Mouse (Mus musculus): Measurements from ENCODE around the gene Cd300ld2. TPM values are rescaled to one million over a fixed set of nuclear protein-coding genes. Genes with fewer than 3 reads are reported as not detected.

Cd300ld2 gene
- polyA plus RNA-seq, 1 experiment from 2014 or later = not detected

DNA sequence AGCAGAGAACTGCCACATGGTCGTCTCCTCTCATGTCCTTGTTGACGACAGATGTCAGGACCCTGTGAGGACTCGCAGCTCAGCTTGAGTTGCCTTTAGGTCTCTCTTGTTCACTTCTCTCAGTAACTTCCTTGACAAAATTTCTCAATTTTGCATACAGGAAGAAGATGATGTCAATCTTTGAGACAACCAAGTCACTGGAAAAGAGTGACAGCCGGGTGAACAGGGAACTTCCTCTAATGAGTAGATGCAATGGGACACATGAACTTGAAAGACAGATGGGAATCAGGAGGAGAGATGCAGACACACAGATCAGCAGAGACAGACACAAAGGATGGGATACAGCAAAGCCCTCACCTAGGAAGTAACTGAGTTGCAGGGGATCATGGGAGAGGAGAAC, 26.2 kb downstream of the Cd300ld2 start, which contains the start of gene Cd300ld:
Cd300ld (minus strand) TSS at position 130 of the 400 bp plus-strand sequence.
- Histone ChIP-seq H3K4me1 (replicated peaks) (no peaks in the 10 kb centered on the region), H3K9me3 (no peaks in the 10 kb centered on the region), H3K9ac (no peak within 1 kb of the TSS), H3K27me3 (replicated peaks) (no peaks in the 10 kb centered on the region), H3K27ac (no peak within 1 kb of the TSS), H3K36me3 (no peaks in the 10 kb centered on the region), H3K4me3 (replicated peaks) (no peak within 1 kb of the TSS), H3K4me2 (replicated peaks) (no peak within 1 kb of the TSS)
- ATAC-seq = no peak
- whole genome bisulfite sequencing = 67% methylated on average over 4 of the region's 4 CpGs

DNA sequence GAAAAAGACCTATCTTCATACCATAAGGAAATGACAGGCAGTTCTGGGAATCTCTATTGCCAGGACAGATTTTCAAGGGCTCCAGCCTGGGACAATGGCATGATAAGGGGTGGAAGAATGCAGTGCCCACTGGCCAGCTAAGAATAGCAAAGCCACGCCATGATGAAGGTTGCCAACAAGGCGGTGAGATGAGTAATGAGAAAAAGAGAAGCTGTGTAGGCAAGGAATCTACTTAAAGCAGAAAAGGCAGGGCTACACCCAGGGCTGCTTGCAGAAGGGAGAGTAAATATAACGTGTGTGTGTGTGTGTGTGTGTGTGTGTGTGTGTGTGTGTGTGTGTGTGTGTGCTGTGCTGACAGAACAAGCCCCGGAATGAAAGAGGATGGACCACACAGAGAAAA, 34.1 kb downstream of the Cd300ld2 start:
- Histone ChIP-seq H3K36me3 (no peaks in the 10 kb centered on the region), H3K27me3 (replicated peaks) (no peaks in the 10 kb centered on the region), H3K4me3 (replicated peaks) (no peak overlapping the region), H3K4me1 (replicated peaks) (no peaks in the 10 kb centered on the region), H3K9ac (no peak overlapping the region), H3K27ac (no peak overlapping the region), H3K9me3 (no peaks in the 10 kb centered on the region), H3K4me2 (replicated peaks) (no peak overlapping the region)
- no peak for ATAC-seq
- 68% methylated on average over 4 of the region's 4 CpGs for WGBS

DNA sequence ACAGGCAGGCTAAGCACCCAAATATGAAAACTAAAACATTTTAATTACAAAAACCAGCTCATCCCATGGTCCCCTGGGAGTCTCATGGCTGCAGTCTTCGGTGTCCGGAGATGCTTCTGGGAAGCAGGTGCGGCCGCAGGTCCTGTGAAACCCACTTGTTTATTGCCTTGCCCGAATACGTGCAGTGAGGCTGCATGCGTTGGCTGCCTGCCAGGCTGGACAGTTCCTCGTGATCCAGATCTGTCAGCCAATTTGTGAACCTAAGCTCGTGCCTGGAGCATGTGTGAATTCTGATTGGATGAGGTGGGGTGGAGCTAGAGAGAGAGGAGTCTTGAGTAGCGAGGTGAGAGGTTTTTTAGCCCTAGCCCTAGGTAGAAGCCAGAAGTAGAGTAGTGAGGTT, 43.3 kb downstream of the Cd300ld2 start:
- no peak overlapping the region for H3K9ac ChIP-seq
- no peaks in the 10 kb centered on the region for H3K9me3 ChIP-seq
- no peak overlapping the region for H3K4me3 ChIP-seq (replicated peaks)
- H3K27me3 ChIP-seq (replicated peaks) = no peaks in the 10 kb centered on the region
- no peaks in the 10 kb centered on the region for H3K4me1 ChIP-seq (replicated peaks)
- WGBS = 79% methylated on average over 10 of the region's 10 CpGs
- no peaks in the 10 kb centered on the region for H3K36me3 ChIP-seq
- H3K4me2 ChIP-seq (replicated peaks) = no peak overlapping the region
- H3K27ac ChIP-seq = no peak overlapping the region
- ATAC-seq = no peak

DNA sequence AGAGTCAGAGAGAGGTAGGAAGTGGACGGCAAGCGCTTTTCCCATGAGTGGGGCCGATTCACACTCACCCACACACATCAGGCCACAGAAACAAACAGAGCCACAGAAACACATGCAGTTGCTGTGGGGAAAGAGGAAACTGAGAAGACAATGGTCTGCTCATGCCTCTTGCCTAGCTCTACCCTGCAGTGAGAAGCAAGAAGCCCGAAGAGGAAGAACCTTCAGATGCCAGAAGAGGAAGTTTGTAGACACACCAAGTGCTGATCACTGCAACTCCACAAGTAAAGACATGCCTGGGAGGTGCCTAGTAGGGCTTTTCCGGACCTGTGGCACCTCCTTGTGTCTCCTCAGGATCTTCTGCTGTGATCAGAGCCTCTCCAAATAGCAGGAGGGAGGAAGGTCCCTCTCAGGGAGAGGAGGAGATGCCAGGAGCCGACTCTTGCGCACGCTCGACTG, 47.2 kb downstream of the Cd300ld2 start, which contains the start of gene Cd300c:
Cd300c (minus strand) TSS at position 406 of the 456 bp plus-strand sequence.
- Histone ChIP-seq H3K4me2 (replicated peaks) (no peak within 1 kb of the TSS), H3K4me1 (replicated peaks) (no peaks in the 10 kb centered on the region), H3K4me3 (replicated peaks) (no peak within 1 kb of the TSS), H3K36me3 (no peaks in the 10 kb centered on the region), H3K9ac (no peak within 1 kb of the TSS), H3K27ac (no peak within 1 kb of the TSS), H3K9me3 (no peaks in the 10 kb centered on the region), H3K27me3 (replicated peaks) (no peaks in the 10 kb centered on the region)
- 83% methylated on average over 9 of the region's 9 CpGs for WGBS
- ATAC-seq = no peak

DNA sequence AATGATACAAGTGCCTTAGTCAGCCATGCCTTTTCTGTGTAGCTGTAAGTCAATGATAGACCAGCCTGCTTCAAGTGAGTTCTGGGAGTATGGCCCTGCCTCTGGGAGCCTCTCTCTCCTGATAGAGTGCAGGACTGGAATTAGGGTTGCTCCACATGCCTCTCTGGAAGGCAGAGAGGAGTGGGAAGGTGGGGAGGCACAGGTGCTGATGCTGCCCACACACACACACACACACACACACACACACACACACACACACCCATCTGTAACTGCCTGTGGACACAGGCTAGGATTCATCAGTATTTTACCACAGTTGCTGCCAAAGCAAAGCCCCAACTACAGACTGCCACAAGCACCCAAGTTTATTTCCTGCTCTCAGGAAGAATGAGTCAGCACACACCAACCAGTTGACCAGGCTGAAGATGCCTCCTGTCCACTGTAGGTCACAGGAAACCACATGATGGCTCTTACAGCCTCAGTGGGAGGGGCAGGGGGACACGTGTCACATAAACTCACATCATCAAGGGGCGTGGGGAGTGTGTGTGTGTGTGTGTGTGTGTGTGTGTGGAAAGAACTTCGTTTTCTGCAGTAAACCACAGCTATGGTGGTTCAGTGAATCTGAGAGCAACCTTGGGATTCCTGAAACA, 50.7 kb downstream of the Cd300ld2 start:
- H3K27me3 ChIP-seq (replicated peaks) = no peaks in the 10 kb centered on the region
- H3K9me3 ChIP-seq = no peaks in the 10 kb centered on the region
- H3K27ac ChIP-seq = no peak overlapping the region
- 50% methylated on average over 3 of the region's 3 CpGs for WGBS
- H3K4me3 ChIP-seq (replicated peaks) = no peak overlapping the region
- H3K4me2 ChIP-seq (replicated peaks) = no peak overlapping the region
- no peak for ATAC-seq
- H3K36me3 ChIP-seq = no peaks in the 10 kb centered on the region
- no peak overlapping the region for H3K9ac ChIP-seq
- H3K4me1 ChIP-seq (replicated peaks) = no peaks in the 10 kb centered on the region

DNA sequence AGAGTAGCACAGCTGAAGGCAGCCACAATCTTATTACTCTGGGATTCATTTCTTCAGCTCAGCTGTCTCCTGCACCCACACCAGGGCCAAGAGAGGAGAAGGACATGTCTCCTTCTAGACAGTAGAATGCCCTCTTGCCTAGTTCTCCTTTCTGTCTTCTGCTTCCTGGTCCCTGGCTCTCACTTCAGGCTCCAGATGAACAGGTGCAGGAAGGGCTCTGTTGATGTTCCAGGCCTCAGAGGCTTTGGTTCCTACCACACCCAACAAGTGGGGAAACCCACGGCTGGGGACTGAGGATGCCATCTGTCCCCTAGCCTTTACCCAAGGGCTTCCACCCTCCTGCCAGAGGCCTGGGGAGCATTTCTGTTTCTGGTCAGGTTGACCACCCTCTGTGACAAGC, 55.6 kb downstream of the Cd300ld2 start:
- Histone ChIP-seq H3K27me3 (replicated peaks) (no peaks in the 10 kb centered on the region), H3K36me3 (no peaks in the 10 kb centered on the region), H3K9me3 (no peaks in the 10 kb centered on the region), H3K4me2 (replicated peaks) (no peak overlapping the region), H3K4me3 (replicated peaks) (no peak overlapping the region), H3K9ac (no peak overlapping the region), H3K4me1 (replicated peaks) (no peaks in the 10 kb centered on the region), H3K27ac (no peak overlapping the region)
- no peak for ATAC-seq
- WGBS = 65% methylated on average over 1 of the region's 1 CpGs

Other genes with a start within 250 kb of the Cd300ld2 start
- 1.4 and 1.5 TPM in 2 replicates for gene Btbd17, start 220.2 kb downstream of the Cd300ld2 start, polyA plus RNA-seq (2015; fragmentation: Nextera tagmentation; extraction: Ambion mirVana)
- gene Gpr142, start 217.3 kb downstream of the Cd300ld2 start, polyA plus RNA-seq (2015; fragmentation: Nextera tagmentation; extraction: Ambion mirVana) = 0.21 and 0.51 TPM in 2 replicates
- gene Gprc5c, start 165.0 kb downstream of the Cd300ld2 start, polyA plus RNA-seq (2015; fragmentation: Nextera tagmentation; extraction: Ambion mirVana) = 15.5 and 16.0 TPM in 2 replicates
- 1.2 and 2.2 TPM in 2 replicates for gene Cd300a, start 126.2 kb downstream of the Cd300ld2 start, polyA plus RNA-seq (2015; fragmentation: Nextera tagmentation; extraction: Ambion mirVana)
- gene Cd300lb, start 81.8 kb downstream of the Cd300ld2 start, polyA plus RNA-seq (2015; fragmentation: Nextera tagmentation; extraction: Ambion mirVana) = 0.27 and 0.43 TPM in 2 replicates
- not detected in 2 replicates for gene Cd300c, start 47.0 kb downstream of the Cd300ld2 start, polyA plus RNA-seq (2015; fragmentation: Nextera tagmentation; extraction: Ambion mirVana)
- gene Cd300ld, start 26.3 kb downstream of the Cd300ld2 start, polyA plus RNA-seq (2015; fragmentation: Nextera tagmentation; extraction: Ambion mirVana) = 0.19 and 0.34 TPM in 2 replicates
- gene Cd300c2, start 14.3 kb downstream of the Cd300ld2 start, polyA plus RNA-seq (2015; fragmentation: Nextera tagmentation; extraction: Ambion mirVana) = 1.9 and 2.8 TPM in 2 replicates
- not detected in 2 replicates for gene Cd300ld4, start 10.8 kb upstream of the Cd300ld2 start, polyA plus RNA-seq (2015; fragmentation: Nextera tagmentation; extraction: Ambion mirVana)
- gene Cd300ld5, start 21.6 kb upstream of the Cd300ld2 start, polyA plus RNA-seq (2015; fragmentation: Nextera tagmentation; extraction: Ambion mirVana) = not detected in 2 replicates
- gene Cd300ld3, start 32.2 kb upstream of the Cd300ld2 start, polyA plus RNA-seq (2015; fragmentation: Nextera tagmentation; extraction: Ambion mirVana) = not detected in 2 replicates
- 0.06 and 0.28 TPM in 2 replicates for gene Cd300e, start 46.0 kb upstream of the Cd300ld2 start, polyA plus RNA-seq (2015; fragmentation: Nextera tagmentation; extraction: Ambion mirVana)
- 3.6 and 3.7 TPM in 2 replicates for gene Rab37, start 75.2 kb upstream of the Cd300ld2 start, polyA plus RNA-seq (2015; fragmentation: Nextera tagmentation; extraction: Ambion mirVana)
- gene Cd300lf, start 117.8 kb upstream of the Cd300ld2 start, polyA plus RNA-seq (2015; fragmentation: Nextera tagmentation; extraction: Ambion mirVana) = 0.85 and 1.2 TPM in 2 replicates
- gene Slc9a3r1, start 147.1 kb upstream of the Cd300ld2 start, polyA plus RNA-seq (2015; fragmentation: Nextera tagmentation; extraction: Ambion mirVana) = 252 and 270 TPM in 2 replicates
- gene Tmem104, start 171.3 kb upstream of the Cd300ld2 start, polyA plus RNA-seq (2015; fragmentation: Nextera tagmentation; extraction: Ambion mirVana) = 9.3 and 12.2 TPM in 2 replicates
- gene Nat9, start 171.7 kb upstream of the Cd300ld2 start, polyA plus RNA-seq (2015; fragmentation: Nextera tagmentation; extraction: Ambion mirVana) = 20.5 and 20.6 TPM in 2 replicates